Mouse (Mus musculus) cortical plate, adult 2 months (tissue): ENCODE results near the gene Caskin1. TPM values are rescaled to one million over a fixed set of nuclear protein-coding genes. Genes with fewer than 3 reads are reported as not detected.

ENCODE experiments used
- H3K27ac ChIP-seq: fragments of 200-500 bp; 2 replicates; pipeline ENCODE4 v1.5.1; 2012; ENCODE audit warnings: low read length, control low read depth, inconsistent platforms; ENCODE audit not compliant: insufficient read depth
- H3K4me1 ChIP-seq: fragments of 200-500 bp; 2 replicates; pipeline ENCODE4 v1.6.1; 2011; ENCODE audit warnings: low read length; ENCODE audit not compliant: control insufficient read depth, insufficient read depth
- H3K4me3 ChIP-seq: fragments of 200-500 bp; 2 replicates; pipeline ENCODE4 v1.5.1; 2011; ENCODE audit warnings: mild to moderate bottlenecking, low read length, control low read depth; ENCODE audit not compliant: insufficient read depth
- CTCF ChIP-seq: fragments of 200-500 bp; IDR thresholded peaks from 2 replicates; pipeline ENCODE4 v1.5.1; 2011; ENCODE audit warnings: mild to moderate bottlenecking, control low read depth, low read length; ENCODE audit not compliant: insufficient read depth; ENCODE audit errors: extremely low read depth
- POLR2A ChIP-seq: fragments of 200-500 bp; IDR thresholded peaks from 2 replicates; pipeline ENCODE4 v1.6.1; 2011; ENCODE audit warnings: mild to moderate bottlenecking, low read length, control low read depth; ENCODE audit not compliant: insufficient read depth; ENCODE audit errors: extremely low read depth
- polyA plus RNA-seq: library from polyadenylated mRNA; depleted of rRNA; stranded (reverse); fragments of >200 nt; gene quantifications from 2 replicates; pipeline ENCODE4 v1.2.3, GENCODE M21; 2012

Gene Caskin1
- polyA plus RNA-seq, 1 experiment = 106 TPM

DNA sequence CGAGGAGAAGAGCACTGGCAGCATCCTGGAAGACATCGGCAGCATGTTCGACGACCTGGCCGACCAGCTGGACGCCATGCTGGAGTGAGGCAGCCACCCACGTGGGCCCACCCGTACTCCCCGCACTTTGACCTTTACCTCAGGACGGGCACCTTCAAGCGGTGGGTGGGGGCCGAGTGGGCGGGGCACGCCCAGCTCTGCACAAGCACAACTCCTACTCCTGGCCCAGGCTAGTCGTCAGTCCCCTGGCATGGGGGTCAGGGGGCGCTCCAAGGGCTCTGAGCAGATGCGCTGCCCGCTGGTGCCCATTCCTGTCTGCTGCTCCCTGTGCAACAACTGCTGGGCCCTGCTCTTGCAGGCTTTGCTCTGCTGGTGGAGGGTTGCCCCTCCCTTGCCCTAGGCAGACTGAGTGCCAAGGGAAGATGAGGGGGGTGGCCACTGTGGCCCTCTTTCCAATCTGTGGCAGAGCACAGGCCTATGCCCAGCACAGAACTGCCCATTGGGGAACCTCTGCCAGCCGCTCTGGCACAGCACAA lies 18.8 kb downstream of the Caskin1 start:
- Histone ChIP-seq H3K4me1 (peaks cover 3% of the 10 kb centered on the region; the same call in 1 of the 2 replicates), H3K27ac (peak overlapping the region; percentile 17; the same call in 1 of the 2 replicates), H3K4me3 (no peak overlapping the region)
- no peak for TF ChIP-seq POLR2A
- TF ChIP-seq CTCF = no peak

DNA sequence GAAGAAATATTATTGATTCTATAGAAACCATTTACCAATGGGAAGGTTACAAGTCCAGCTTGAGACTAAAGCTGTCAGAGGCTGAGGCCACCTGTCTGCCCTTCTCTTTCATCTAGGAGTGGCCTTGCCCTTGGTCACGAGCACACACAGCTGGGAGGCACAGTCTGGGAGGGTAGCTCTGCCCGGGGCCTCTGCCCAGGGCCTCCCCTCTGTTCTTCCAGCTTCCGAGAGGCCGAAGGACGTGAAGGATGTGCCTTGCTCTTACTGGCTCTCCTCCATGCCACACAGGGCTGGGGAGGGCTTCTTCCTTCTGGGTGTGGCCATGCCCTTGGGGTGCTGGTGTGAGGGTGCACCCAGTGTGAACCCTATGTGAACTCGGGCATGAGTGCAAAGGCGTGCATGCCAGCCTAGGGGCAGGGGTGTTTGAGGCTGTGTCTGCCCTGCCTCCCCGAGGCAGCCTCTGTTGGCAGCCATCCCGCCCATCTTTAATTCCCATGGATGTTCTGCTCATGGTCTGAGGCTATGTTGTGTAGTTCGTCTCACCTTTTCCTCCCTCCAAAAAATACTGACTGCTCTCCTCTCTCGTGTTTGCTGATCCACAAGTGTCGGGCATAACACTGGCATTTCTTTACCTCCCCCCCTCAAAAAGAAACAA lies 19.5 kb downstream of the Caskin1 start:
- no peak for TF ChIP-seq CTCF
- no peak for TF ChIP-seq POLR2A
- Histone ChIP-seq H3K4me1 (peaks cover 3% of the 10 kb centered on the region; the same call in 1 of the 2 replicates), H3K4me3 (no peak overlapping the region), H3K27ac (0 out of 2 replicates have a peak overlapping the region, but pooled peaks have one; percentile 14)

DNA sequence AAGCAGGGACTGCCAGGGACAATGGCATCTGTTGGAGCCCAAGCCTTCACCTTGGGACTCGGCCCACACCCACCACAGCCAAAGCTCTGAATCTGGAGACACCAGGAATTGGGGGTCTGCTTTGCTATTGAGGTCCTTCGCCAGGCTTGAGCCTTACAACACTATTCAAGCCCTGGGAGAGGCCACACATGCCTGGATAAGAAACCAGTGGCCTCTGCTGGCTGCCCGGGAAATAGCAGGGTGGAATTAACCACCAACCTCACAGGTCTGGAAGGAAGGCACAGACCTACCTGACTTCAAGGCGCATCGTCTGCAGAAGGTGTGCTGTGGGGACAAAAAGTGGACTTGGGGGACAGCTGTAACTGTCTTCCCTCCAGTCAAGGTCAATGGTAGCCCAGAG lies 25.2 kb downstream of the Caskin1 start:
- Histone ChIP-seq H3K4me3 (no peak overlapping the region), H3K4me1 (0 out of 2 replicates have a peak, but pooled peaks cover 2% of the 10 kb centered on the region), H3K27ac (no peak overlapping the region)
- no peak for TF ChIP-seq POLR2A
- TF ChIP-seq CTCF = peak; percentile 86

DNA sequence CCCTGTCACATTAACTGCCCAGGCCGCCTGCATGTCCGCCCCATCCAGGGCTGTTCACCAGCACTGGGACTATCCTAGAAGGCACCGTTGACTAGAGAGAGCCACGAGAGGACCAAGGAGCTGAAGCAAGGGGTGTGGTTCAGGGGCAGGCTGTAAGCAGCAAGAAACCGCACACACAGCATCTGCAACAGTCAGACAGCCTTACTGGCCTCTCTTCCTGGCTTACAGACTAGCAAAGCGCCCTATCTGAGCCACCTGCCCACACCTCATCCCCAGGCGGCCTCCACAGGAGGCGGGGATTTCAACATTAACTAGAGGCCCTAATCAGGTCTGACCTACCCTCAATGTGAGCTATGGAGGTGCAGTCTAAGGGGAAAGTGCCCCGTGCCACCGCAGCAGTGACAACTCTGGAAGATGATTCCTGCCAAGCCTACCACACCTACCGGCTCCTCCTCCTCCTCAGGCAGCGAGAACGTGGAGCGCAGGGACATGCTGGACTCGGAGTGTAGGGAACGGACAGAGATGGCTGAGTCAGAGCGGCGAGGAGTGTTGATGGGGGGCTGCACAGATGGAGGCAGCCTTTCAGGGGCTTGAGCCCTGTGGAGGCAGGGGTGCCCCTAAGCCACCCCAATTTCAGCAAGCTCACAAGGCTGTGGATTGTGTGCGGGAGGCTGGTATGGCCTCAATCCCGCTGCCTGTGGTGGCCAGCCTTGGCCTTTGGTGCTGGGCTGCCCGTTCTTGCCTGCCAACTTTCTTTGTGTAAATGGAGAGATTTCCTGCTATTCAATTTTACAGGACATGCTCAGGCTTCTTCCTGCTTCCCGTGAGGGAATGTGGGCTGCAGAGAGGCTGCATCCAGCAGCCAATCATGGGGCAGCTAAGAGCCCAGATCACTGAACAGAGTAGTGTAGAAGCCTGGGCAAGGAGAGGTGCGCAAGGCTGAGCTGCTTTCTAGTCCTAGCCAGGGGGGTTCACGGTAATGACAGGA lies 26.2 kb downstream of the Caskin1 start:
- TF ChIP-seq POLR2A = no peak
- no peak for TF ChIP-seq CTCF
- Histone ChIP-seq H3K27ac (no peak overlapping the region), H3K4me3 (no peak overlapping the region), H3K4me1 (0 out of 2 replicates have a peak, but pooled peaks cover 2% of the 10 kb centered on the region)

DNA sequence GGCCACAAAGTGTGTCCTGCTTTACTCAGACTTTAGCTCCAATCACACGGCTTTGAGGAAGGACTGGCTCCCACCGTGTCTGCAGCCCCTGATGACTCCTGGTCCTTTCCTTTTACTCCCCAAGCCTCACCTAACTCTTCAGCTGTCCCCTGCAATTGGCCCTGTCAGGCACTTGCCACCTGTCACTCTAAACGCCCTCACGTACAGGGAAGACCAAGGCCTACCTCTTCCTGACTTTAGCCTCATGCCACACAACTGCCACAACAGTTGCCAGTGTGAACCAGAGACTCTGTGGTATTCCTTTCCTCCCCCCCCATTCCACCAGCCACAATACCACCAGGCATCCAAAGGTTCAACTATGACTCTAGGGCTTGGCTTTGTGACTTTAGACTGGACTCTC lies 32.0 kb downstream of the Caskin1 start:
- TF ChIP-seq POLR2A (no peak), CTCF (no peak)
- no peaks in the 10 kb centered on the region for H3K4me1 ChIP-seq
- H3K27ac ChIP-seq = no peak overlapping the region
- no peak overlapping the region for H3K4me3 ChIP-seq

DNA sequence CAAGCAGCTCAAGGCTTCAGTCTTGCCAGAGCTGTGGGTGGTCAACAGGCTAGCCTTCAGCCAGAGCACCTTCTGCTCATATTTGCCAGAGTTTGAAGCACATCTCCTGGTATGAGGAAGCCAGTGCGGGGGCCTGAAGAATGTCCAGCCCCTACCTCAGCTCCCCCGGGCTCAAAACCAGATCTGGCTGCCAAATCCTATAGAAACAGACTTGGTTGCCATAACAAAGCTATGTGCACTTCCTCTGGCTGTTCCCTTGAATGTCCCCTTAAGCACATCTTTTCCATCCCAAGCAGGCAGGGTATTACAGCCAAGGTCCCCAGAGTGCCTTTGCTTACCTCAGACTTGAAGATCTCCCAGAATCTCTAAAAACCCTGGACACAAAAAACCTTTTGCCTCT lies 36.3 kb downstream of the Caskin1 start:
- H3K4me1 ChIP-seq = peaks cover 5% of the 10 kb centered on the region
- H3K27ac ChIP-seq = no peak overlapping the region
- no peak for TF ChIP-seq POLR2A
- TF ChIP-seq CTCF = no peak
- no peak overlapping the region for H3K4me3 ChIP-seq

DNA sequence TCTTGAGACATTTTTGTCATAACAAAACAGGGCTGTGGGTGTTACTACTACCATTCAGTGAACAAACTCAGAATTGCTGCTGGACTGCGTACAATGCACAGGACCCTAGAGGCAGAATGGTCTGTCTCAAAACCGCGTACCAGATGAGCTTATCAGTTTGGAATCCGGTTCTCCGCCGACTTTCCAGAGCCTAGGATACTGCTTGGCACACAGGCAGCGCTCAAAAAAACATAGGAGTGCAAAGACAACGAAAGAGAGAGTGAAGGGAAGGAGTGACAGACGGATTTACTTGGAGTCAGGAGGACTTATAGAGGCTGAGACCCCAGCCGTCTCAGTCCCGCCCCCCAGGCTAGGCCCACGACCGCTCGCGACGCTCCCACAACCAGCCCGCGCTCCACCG lies 38.9 kb downstream of the Caskin1 start:
- peaks cover 10% of the 10 kb centered on the region for H3K4me1 ChIP-seq
- peak overlapping the region; percentile 10; the same call in 1 of the 2 replicates for H3K27ac ChIP-seq
- TF ChIP-seq CTCF (no peak), POLR2A (no peak)
- peak overlapping the region; percentile 64 for H3K4me3 ChIP-seq

DNA sequence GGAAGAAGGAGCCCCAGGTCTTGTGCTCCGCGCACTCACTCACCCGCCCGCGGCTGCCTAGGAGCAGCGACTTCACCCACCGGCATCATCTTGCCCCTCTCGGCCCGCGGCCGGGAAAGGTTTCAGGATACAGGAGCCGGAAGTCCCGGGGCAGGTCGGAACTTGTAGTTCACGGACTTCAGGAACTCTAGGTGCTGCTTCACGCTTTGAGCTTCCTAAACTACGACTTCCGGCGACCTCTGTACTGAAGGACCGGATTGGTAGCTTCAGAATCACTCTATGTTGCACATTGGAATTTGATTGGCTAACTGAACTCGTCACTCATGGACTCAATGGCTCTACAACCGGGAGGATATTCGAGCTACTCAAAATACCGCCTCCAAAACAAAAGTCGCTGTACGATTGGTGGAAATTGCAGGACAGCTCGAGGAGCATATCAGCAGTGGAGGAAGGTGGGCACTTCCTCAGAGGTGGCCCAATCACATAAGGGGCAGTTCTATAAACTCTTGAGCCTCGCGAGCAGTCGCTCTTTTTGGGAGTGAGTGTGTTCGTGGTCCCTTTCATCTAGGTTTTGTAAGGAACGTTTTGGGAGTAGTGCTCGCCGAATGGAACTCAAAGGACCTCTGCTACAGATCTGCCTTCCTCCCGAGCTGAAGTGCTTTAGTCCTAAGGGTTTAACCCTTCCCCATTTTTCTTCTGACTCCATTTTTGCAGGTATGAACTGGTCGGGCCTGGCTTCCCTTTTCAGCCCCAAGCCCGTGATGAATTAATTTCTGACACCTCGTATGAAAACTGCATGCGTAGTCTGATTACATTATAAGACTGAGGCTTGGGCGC lies 39.5 kb downstream of the Caskin1 start, which contains the start of gene Traf7:
Traf7 (minus strand) TSS at position 216 of the 837 bp plus-strand sequence.
- TF ChIP-seq CTCF = no peak
- TF ChIP-seq POLR2A = peak; percentile 100
- Histone ChIP-seq H3K4me1 (peaks cover 10% of the 10 kb centered on the region), H3K27ac (peak within 1 kb of the TSS; percentile 10; the same call in 1 of the 2 replicates), H3K4me3 (peak within 1 kb of the TSS; percentile 64)
